Mouse (Mus musculus) cerebellum, adult 2 months (tissue): ENCODE data around the gene Gdf15. TPM values are rescaled to one million over a fixed set of nuclear protein-coding genes. Genes with fewer than 3 reads are reported as not detected.

ENCODE experiments used
- DNase-seq, 2 experiments: peaks; one replicate each; pipeline ENCODE4 v3.0.0; 2021
- H3K27ac ChIP-seq: fragments of 200-500 bp; 2 replicates; pipeline ENCODE4 v1.5.1; 2012; ENCODE audit warnings: low read length, control low read depth, inconsistent platforms; ENCODE audit not compliant: insufficient read depth
- H3K27me3 ChIP-seq: fragments of 200-500 bp; 2 replicates; pipeline ENCODE4 v1.6.1; 2012; ENCODE audit warnings: inconsistent platforms, mild to moderate bottlenecking, low read length, moderate library complexity; ENCODE audit not compliant: control insufficient read depth, insufficient read depth
- H3K4me1 ChIP-seq: fragments of 200-500 bp; 2 replicates; pipeline ENCODE4 v1.6.1; 2011; ENCODE audit warnings: low read length; ENCODE audit not compliant: control insufficient read depth, insufficient read depth
- H3K4me3 ChIP-seq: fragments of 200-500 bp; replicated peaks from 2 replicates; pipeline ENCODE3; 2011; ENCODE audit warnings: mild to moderate bottlenecking, low read depth, low read length, control low read depth; ENCODE audit not compliant: insufficient read depth
- CTCF ChIP-seq: fragments of 200-500 bp; IDR thresholded peaks from 2 replicates; pipeline ENCODE4 v1.5.1; 2011; ENCODE audit warnings: low read depth, mild to moderate bottlenecking, control low read depth, low read length, moderate library complexity, borderline replicate concordance; ENCODE audit not compliant: insufficient read depth
- POLR2A ChIP-seq: fragments of 200-500 bp; IDR thresholded peaks from 2 replicates; pipeline ENCODE4 v1.6.1; 2011; ENCODE audit warnings: low read length, control low read depth, borderline replicate concordance; ENCODE audit not compliant: insufficient read depth
- WGBS: fragments of 180-500 bp; shearing (Covaris S2); methylation state at CpG from one replicate; pipeline ENCODE4 v1.1.7; 2018; 5-methylcytosine and 5-hydroxymethylcytosine counted together
- polyA plus RNA-seq: library from polyadenylated mRNA; depleted of rRNA; stranded (reverse); fragments of >200 nt; gene quantifications from 2 replicates; pipeline ENCODE4 v1.2.3, GENCODE M21; 2012

The Gdf15 gene
- polyA plus RNA-seq, 1 experiment: 0.28 TPM

DNA sequence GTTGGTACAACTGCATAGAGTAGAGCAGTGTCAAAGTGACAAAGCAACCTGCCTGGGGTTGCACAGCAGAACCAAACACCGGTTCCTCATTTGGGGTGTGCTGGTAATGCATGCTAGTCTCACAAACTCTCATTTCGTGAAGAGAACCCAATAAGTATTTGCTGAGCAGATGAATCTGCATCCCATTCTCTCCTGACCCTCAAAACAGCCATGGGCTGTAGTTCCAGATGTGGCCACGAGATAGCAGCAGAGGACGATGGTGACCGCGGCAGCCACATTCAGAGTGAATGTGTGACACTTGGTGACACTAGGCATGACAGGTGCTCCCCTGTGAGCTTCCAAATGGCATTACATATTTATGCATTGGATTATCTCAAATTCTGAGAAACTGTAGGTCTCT, 20.4 kb downstream of the Gdf15 start:
- no peaks in the 10 kb centered on the region for H3K27me3 ChIP-seq
- DNase-seq: peak; percentile 80 to 91
- H3K4me3 ChIP-seq: peak overlapping the region; percentile 22
- peaks cover 12% of the 10 kb centered on the region for H3K4me1 ChIP-seq
- H3K27ac ChIP-seq: no peak overlapping the region
- TF ChIP-seq CTCF (peak; percentile 94), POLR2A (no peak)
- 1% methylated on average over 6 of the region's 6 CpGs for WGBS

DNA sequence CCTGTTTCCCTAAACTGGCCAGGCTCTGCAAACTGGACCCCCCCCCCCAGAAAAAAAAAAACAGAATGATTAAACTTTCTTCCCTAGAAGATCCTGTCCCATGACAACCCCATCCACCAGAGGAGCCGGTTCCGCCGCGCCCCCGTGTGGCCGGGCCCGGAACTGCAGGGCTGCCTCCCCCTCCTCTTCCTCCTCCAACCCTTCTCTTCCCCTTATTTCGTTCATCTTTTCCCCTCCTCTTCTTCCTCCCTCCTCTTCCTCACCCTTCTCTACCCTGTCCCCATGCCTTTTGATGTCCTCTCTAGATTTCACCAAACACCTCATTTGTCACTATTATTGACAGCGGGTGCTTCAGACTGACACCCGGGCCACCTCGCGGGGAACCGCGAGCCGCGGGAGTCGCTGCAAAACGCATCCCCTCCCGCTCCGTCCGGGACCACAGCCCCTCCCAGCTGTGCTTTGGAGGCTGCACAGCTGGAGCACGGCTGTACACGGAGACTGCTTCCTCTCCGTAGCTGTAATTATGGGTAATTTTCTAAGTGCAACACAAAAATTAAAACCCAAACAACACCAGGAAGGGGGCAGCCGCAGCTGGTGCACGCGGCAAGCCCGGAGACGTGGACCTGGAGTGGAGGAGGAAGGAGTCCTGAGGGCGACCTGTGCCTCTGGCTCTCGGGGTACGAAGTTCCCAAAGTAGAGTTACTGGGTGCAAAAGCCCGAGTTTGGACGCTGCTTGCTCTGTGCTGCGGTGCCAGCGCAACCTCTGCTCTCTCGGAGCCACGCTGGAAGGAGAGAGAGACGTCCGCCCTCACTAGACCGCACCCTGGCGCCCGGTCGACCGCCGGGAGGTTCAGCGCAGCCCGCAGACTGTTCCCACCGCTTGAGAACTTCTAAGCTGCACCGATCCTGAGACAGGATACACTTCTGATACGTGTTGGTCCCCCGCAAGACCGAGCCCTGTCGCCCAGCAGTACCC, 21.2 kb downstream of the Gdf15 start:
- under 1% methylated on average over 54 of the region's 54 CpGs for WGBS
- H3K27me3 ChIP-seq: no peaks in the 10 kb centered on the region
- no peak overlapping the region for H3K27ac ChIP-seq
- TF ChIP-seq CTCF (peak; percentile 93), POLR2A (no peak)
- H3K4me1 ChIP-seq: peaks cover 13% of the 10 kb centered on the region
- peak overlapping the region; percentile 22 for H3K4me3 ChIP-seq
- peak; percentile 60 to 82 for DNase-seq

DNA sequence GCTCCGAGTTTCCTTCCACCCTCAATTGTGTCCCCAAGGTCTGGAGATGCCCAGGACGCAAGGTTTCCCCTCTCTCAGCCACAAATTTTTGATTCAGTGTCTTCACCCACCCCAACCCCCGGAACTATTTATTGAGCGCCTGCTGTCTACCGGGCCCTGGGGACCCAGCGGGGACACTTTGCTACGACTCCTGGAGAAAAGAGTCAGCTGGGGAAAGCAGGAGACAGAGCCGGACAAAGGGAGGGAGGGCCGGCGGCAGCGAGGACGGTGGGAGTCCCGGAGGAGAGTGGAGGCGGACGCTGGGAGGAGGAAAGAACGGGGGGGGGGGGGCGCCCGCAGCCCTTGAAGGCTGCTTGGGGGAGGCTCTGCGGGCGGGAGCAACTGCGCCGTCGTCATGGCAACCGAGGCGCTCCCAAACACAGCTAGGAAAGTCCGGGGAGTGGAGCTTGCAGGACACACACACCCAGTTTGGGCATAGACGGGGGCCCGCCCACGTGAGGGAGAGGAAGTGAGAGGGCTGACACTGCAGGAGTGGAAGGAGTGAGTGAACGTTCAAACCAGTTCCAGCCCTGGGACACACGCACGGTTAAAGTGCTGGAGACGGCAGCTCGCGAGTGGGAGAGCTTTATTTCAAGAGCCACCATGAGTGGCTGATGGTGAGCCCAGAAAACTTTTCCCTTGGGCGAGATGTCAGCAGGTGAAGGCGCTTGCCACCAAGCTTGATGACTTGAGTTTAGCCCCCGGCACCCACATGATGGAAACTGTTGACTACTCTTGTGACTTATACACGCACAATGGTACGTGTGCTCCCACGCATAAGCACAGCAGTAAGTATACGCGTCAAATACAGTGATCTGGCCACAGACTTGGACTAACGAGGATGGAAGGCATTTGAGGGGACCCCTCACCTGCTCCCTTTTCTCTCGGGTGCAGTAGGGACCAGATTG, 22.1 kb downstream of the Gdf15 start:
- Histone ChIP-seq H3K4me1 (peaks cover 13% of the 10 kb centered on the region), H3K27ac (peak overlapping the region; percentile 37; the same call in 1 of the 2 replicates), H3K4me3 (peak overlapping the region; percentile 17), H3K27me3 (no peaks in the 10 kb centered on the region)
- 1% methylated on average over 41 of the region's 45 CpGs for WGBS
- TF ChIP-seq POLR2A: no peak
- no peak for TF ChIP-seq CTCF
- peak in 1 of 2 experiments; percentile 62 for DNase-seq

DNA sequence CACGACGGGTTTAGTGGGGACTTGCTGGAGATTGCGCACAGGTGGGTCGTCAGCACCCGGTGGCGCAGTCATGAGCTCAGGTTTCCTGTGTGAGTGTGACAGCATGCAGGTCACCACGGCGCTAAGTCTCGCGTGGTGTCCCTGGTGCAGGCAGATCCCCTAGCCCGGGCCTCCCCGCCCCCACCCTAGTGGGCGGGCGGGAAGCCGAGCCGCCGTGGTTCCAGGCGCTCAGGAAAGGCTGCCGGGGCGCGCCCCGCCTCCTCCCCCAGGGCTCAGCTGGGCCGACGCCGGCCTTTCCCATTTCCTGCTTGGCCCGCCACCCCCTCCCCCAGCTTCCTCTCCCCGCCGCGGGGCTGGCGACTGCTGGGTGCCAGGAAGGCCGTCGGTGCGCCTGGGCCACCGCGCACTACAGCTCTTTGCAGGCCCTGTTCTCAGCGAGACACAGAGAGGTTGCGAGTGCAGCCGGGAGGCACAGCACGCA, 22.8 kb downstream of the Gdf15 start:
- peak; percentile 48 to 52 for DNase-seq
- WGBS: 1% methylated on average over 38 of the region's 39 CpGs
- Histone ChIP-seq H3K4me3 (peak overlapping the region; percentile 17), H3K27ac (peak overlapping the region; percentile 35; the same call in 1 of the 2 replicates), H3K4me1 (peaks cover 13% of the 10 kb centered on the region), H3K27me3 (no peaks in the 10 kb centered on the region)
- TF ChIP-seq CTCF (no peak), POLR2A (no peak)

DNA sequence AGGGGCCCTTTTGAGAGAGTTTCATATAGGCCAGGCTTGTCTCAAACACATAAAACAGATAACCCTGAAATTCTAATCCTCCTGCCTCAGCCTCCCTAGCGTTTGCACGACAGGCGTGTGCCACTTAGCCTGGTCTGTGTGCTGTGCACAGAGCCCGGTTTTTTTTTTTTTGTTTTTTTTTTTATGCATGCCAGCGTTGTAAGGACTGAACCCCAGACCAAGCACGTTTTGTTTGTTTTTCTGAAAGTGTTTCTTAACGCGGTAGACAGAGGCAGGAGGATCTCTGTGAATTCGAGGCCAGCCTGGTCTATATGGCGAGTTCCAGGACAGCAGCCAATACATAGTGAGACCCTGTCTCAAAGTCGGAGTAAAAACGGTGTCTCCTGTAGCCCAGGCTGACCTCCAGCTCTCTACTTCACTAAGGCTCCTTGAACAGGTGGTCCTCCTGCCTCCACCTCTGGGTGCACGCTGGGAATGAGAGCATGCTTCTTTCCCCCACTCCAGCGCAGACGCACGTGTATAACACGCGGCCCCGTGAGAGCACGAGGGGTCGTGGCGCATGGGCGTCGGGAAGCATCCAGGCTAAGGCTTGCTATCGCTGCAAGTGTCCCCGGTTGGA, 23.4 kb downstream of the Gdf15 start, which contains the start of gene Ssbp4:
Gene Ssbp4, minus strand, starts transcription at position 124 of the 619 bp plus-strand sequence.
- Histone ChIP-seq H3K27me3 (no peaks in the 10 kb centered on the region), H3K27ac (peak within 1 kb of the TSS; percentile 80), H3K4me3 (peak within 1 kb of the TSS; percentile 97), H3K4me1 (peaks cover 13% of the 10 kb centered on the region)
- TF ChIP-seq POLR2A: no peak
- no peak for TF ChIP-seq CTCF
- no peak for DNase-seq
- 5% methylated on average over 26 of the region's 26 CpGs for WGBS

DNA sequence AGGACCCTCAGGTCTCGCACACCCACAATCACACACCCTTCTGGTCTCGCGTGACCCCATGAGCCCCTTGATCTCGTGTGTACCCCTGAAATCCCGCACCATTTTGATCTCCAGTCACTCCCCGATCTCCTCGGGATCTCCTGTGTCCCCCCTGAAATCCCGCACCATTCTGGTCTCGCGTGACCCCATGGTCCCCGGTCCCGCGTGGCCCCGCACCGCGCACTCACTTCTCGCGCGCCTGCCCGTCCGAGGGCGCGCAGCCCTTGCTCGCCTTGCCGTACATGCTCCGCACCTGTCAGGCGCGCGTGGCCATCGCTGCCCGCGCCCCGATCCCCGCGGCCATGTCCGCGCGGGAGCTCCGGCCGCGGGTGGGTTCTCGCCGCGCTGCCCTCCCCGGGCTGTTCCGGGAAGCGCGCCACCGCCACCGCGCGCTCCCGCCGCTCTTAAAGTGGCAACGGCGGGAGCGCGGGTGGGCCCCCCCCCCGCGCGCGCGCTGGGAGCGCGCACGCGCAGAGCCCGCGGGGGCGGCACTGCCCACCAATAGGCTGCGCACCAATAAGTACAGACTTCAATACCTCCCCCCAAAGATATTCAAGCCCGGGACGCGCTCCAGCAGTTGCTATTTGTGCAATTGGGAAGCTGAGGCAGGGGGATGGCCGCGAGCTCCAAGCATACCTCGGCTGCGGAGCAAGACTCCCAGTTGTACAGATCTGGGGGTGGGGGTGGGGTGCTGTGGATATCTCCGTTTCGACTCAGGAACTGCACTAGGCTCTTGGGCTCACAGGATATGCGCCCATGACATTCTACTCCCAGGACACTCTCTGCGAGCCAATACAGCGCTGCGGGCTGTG, 24.1 kb downstream of the Gdf15 start:
- Histone ChIP-seq H3K27ac (peak overlapping the region; percentile 80), H3K27me3 (no peaks in the 10 kb centered on the region), H3K4me3 (peak overlapping the region; percentile 97), H3K4me1 (peaks cover 13% of the 10 kb centered on the region)
- 1% methylated on average over 84 of the region's 84 CpGs for WGBS
- peak; percentile 67; the same call in 1 of the 2 replicates for TF ChIP-seq POLR2A
- no peak for TF ChIP-seq CTCF
- DNase-seq: peak; percentile 65 to 68
